Mouse (Mus musculus): ENCODE results near the gene Rras.

The Rras gene

GRCm38 (mm10) chr7:45028351-45028750 lies 10.6 kb downstream of the Rras start:
- no peak for DNase-seq

GRCm38 (mm10) chr7:45029995-45030394 lies 12.2 kb downstream of the Rras start:
- DNase-seq: no peak

- no peak for DNase-seq
These were observed 13.1 kb downstream of the Rras start for GRCm38 (mm10) chr7:45030857-45031256.

- no peak for DNase-seq
These were observed 16.1 kb downstream of the Rras start for GRCm38 (mm10) chr7:45033722-45034359.

GRCm38 (mm10) chr7:45035631-45036030 lies 17.9 kb downstream of the Rras start:
- no peak for DNase-seq

- DNase-seq: no peak
These were observed 18.9 kb downstream of the Rras start for GRCm38 (mm10) chr7:45036702-45037101.

GRCm38 (mm10) chr7:45037720-45038361 lies 20.1 kb downstream of the Rras start:
- DNase-seq: no peak

GRCm38 (mm10) chr7:45038411-45038810 lies 20.6 kb downstream of the Rras start:
- DNase-seq: no peak

- DNase-seq: no peak
These were observed 23.1 kb downstream of the Rras start for GRCm38 (mm10) chr7:45040851-45041250.

- no peak for DNase-seq
These were observed 25.5 kb downstream of the Rras start for GRCm38 (mm10) chr7:45043307-45043706.

GRCm38 (mm10) chr7:45045741-45046140 lies 28.0 kb downstream of the Rras start:
- no peak for DNase-seq

- DNase-seq: no peak
These were observed 29.1 kb downstream of the Rras start for GRCm38 (mm10) chr7:45046853-45047350.

- DNase-seq: no peak
These were observed 29.7 kb downstream of the Rras start for GRCm38 (mm10) chr7:45047491-45047890.

GRCm38 (mm10) chr7:45048001-45048890 lies 30.5 kb downstream of the Rras start:
- no peak for DNase-seq

GRCm38 (mm10) chr7:45048923-45049657 lies 31.3 kb downstream of the Rras start:
- no peak for DNase-seq

GRCm38 (mm10) chr7:45050945-45051600 lies 33.3 kb downstream of the Rras start:
- peak in 1 of 2 experiments; percentile 44 for DNase-seq

- no peak for DNase-seq
These were observed 33.8 kb downstream of the Rras start for GRCm38 (mm10) chr7:45051601-45051974.

GRCm38 (mm10) chr7:45052181-45052861 lies 34.6 kb downstream of the Rras start:
- peak; percentile 42 to 59 for DNase-seq

- no peak for DNase-seq
These were observed 35.0 kb downstream of the Rras start, which contains the start of gene Prr12 for GRCm38 (mm10) chr7:45052862-45053116. TSS of gene Prr12 (minus strand) at chr7:45052881.

GRCm38 (mm10) chr7:45053117-45053930 lies 35.6 kb downstream of the Rras start:
- peak; percentile 70 to 81 for DNase-seq
